ENCODE assay signal across 31 mouse cellular contexts in the genomic region with DNA sequence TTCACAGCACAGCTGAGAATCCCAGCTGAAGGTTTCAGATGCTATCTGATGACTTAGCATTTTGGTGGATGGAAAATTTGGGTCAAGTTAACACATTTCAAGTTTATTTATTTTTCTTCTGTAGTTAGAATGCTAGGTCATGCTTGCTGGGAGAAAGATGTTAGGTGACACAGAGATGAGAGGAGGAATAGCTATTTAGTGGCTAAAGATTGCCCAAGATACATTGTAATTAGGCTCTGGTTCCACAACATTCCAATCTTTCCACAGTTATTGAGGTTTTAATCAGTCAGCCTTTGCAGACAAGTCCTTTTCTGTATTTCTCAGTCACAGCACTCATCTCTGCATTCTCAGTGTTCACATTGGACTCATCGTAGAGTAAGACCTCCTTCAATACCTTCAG. TPM values are rescaled to one million over a fixed set of nuclear protein-coding genes. Genes with fewer than 3 reads are reported as not detected.
"Had no signal": no experiment of that assay in that cellular context is flagged by ENCODE, and none has a peak within 500 bp of the region (broad histone marks: within the 10 kb centered on the region; RNA-seq: fewer than 3 reads in every experiment).

No protein-coding gene starts in this region.

- H3K4me1 ChIP-seq: heart, embryonic 10.5 days; heart, embryonic 12.5 days; heart, embryonic 13.5 days; heart, embryonic 15.5 days; hindbrain, embryonic 10.5 days; hindbrain, embryonic 12.5 days; hindbrain, embryonic 13.5 days; hindbrain, embryonic 15.5 days; intestine, embryonic 15.5 days had no signal

- H3K27ac ChIP-seq: heart, embryonic 10.5 days; heart, embryonic 13.5 days; heart, embryonic 15.5 days; hindbrain, embryonic 10.5 days; hindbrain, embryonic 12.5 days; hindbrain, embryonic 13.5 days; hindbrain, embryonic 14.5 days; hindbrain, embryonic 15.5 days; hindbrain, postnatal 0 days; intestine, embryonic 15.5 days; kidney, embryonic 15.5 days; kidney, postnatal 0 days; layer of hippocampus, adult 2 months had no signal

- H3K9ac ChIP-seq: heart, embryonic 12.5 days; heart, embryonic 13.5 days; heart, embryonic 15.5 days; hindbrain, embryonic 12.5 days; hindbrain, embryonic 13.5 days; hindbrain, embryonic 14.5 days; hindbrain, embryonic 15.5 days; intestine, embryonic 15.5 days; kidney, embryonic 15.5 days had no signal

- H3K36me3 ChIP-seq: heart, embryonic 10.5 days; heart, embryonic 12.5 days; heart, embryonic 13.5 days; heart, embryonic 15.5 days; hindbrain, embryonic 10.5 days; hindbrain, embryonic 12.5 days; hindbrain, embryonic 13.5 days; hindbrain, embryonic 15.5 days; intestine, embryonic 15.5 days had no signal

- H3K4me2 ChIP-seq: heart, embryonic 11.5 days; heart, embryonic 12.5 days; heart, embryonic 13.5 days; heart, embryonic 15.5 days; hindbrain, embryonic 12.5 days; hindbrain, embryonic 13.5 days; hindbrain, embryonic 14.5 days; hindbrain, embryonic 15.5 days; intestine, embryonic 15.5 days; kidney, embryonic 15.5 days had no signal

- H3K9me3 ChIP-seq: heart, embryonic 10.5 days; heart, embryonic 12.5 days; heart, embryonic 13.5 days; heart, embryonic 15.5 days; hindbrain, embryonic 10.5 days; hindbrain, embryonic 12.5 days; hindbrain, embryonic 13.5 days; hindbrain, embryonic 15.5 days; intestine, embryonic 15.5 days; kidney, embryonic 15.5 days had no signal

- ATAC-seq: hindbrain, embryonic 16.5 days; hindbrain, postnatal 0 days; inflammation-experienced regulatory T-cells, adult 6 months; intestine, embryonic 15.5 days; intestine, embryonic 16.5 days; intestine, postnatal 0 days had no signal

- H3K4me3 ChIP-seq: heart, embryonic 10.5 days; heart, embryonic 12.5 days; heart, embryonic 13.5 days; heart, embryonic 15.5 days; hindbrain, embryonic 10.5 days; hindbrain, embryonic 12.5 days; hindbrain, embryonic 13.5 days; hindbrain, embryonic 15.5 days; intestine, embryonic 15.5 days; kidney, embryonic 15.5 days; layer of hippocampus, adult 2 months had no signal

- DNase-seq: heart, postnatal 10 days; heart, postnatal 14 days; heart, postnatal 36 days; heart, postnatal 4 days; kidney, adult 11 months; kidney, adult 18-20 months; kidney, postnatal 10 days; kidney, postnatal 14 days; kidney, postnatal 25 days; kidney, postnatal 4 days; layer of hippocampus, adult 9-11 months; layer of hippocampus, postnatal 36 days had no signal

- H3K27me3 ChIP-seq: hindbrain, embryonic 15.5 days; intestine, embryonic 15.5 days; kidney, embryonic 15.5 days had no signal

RNA-seq across cellular contexts. Expression of gene Eva1a, which starts 56.9 kb away (rescaled TPM):
- polyA plus RNA-seq: inflammation-experienced regulatory T-cells, adult 6 months had no signal
